Mouse (Mus musculus) lung, embryonic 16.5 days (tissue): ENCODE results near the gene Tbc1d2. TPM values are rescaled to one million over a fixed set of nuclear protein-coding genes. Genes with fewer than 3 reads are reported as not detected.
"Not testable (repeated sequence)": the region's sequence is repeated elsewhere in the genome, so short reads cannot be mapped to it uniquely, and the experiment has no call there.

Experiments used
- ATAC-seq: fragments of 200-750 bp; cut with Nextera tagmentation; 2 replicates; pipeline ENCODE4 v1.8.0; 2017; ENCODE audit warnings: low read depth, mild to moderate bottlenecking, moderate library complexity
- H3K27ac ChIP-seq: fragments of 300-500 bp; sonication (generic); 2 replicates; pipeline ENCODE4 v1.5.1; 2014; ENCODE audit warnings: mild to moderate bottlenecking, control low read depth, low read length
- H3K27me3 ChIP-seq: fragments of 300-500 bp; sonication (generic); 2 replicates; pipeline ENCODE4 v1.6.1; 2014; ENCODE audit warnings: low read depth, low read length, mixed read lengths; ENCODE audit not compliant: control insufficient read depth, insufficient read depth
- H3K36me3 ChIP-seq: fragments of 300-500 bp; sonication (generic); 2 replicates; pipeline ENCODE4 v1.6.1; 2014; ENCODE audit warnings: low read length; ENCODE audit not compliant: control insufficient read depth, insufficient read depth
- H3K4me1 ChIP-seq: fragments of 300-500 bp; sonication (generic); replicated peaks from 2 replicates; pipeline ENCODE4 v1.6.1; 2014; ENCODE audit warnings: low read length, mixed read lengths; ENCODE audit not compliant: control insufficient read depth, insufficient read depth
- H3K4me2 ChIP-seq: fragments of 300-500 bp; sonication (generic); 2 replicates; pipeline ENCODE4 v1.6.1; 2014; ENCODE audit warnings: low read depth, low read length, control low read depth
- H3K4me3 ChIP-seq: fragments of 300-500 bp; sonication (generic); 2 replicates; pipeline ENCODE4 v1.5.1; 2014; ENCODE audit warnings: mild to moderate bottlenecking, low read length, control low read depth
- H3K9ac ChIP-seq: fragments of 300-500 bp; sonication (generic); 2 replicates; pipeline ENCODE4 v1.6.1; 2014; ENCODE audit warnings: low read length, control low read depth
- H3K9me3 ChIP-seq: fragments of 300-500 bp; sonication (generic); 2 replicates; pipeline ENCODE4 v1.6.1; 2016; ENCODE audit warnings: low read length; ENCODE audit not compliant: control insufficient read depth
- WGBS: fragments of 180-500 bp; shearing (Covaris S2); extraction: QIAGEN DNeasy Blood & Tissue Kit; methylation state at CpG from one replicate; pipeline ENCODE4 v1.1.7; 2014; 5-methylcytosine and 5-hydroxymethylcytosine counted together
- polyA plus RNA-seq: library from polyadenylated mRNA; unstranded; fragments of >200 nt; fragmentation: Nextera tagmentation; extraction: Ambion mirVana; gene quantifications from 2 replicates; pipeline ENCODE4 v1.2.1, GENCODE M21; 2015

Gene Tbc1d2
- polyA plus RNA-seq, 1 experiment from 2014 or later = 4.2 TPM

DNA sequence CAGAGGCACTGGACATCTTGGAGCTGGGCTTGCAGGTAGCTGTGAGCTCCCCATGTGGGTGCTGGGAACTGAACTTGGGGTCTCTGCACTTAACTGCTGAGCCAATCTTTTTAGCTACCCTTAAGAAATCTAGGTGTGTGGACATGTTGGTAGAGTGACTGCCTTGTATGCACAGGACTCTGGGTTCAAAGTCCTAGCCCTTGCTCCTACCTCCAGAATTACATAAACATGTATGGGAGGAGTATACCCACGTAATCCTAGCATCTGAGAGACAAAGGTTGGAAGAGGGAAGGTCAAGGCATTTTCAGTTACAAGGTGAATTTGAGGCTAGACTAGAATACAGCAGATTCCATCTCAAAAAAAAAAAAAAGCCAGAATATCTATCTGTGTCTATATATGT lies 5.3 kb upstream of the Tbc1d2 start:
- no peak overlapping the region for H3K27ac ChIP-seq
- 50% methylated on average over 1 of the region's 1 CpGs for WGBS
- H3K9ac ChIP-seq = no peak overlapping the region
- ATAC-seq = no peak
- H3K4me3 ChIP-seq = no peak overlapping the region
- no peaks in the 10 kb centered on the region for H3K9me3 ChIP-seq
- no peaks in the 10 kb centered on the region for H3K36me3 ChIP-seq
- peaks cover 3% of the 10 kb centered on the region for H3K4me1 ChIP-seq
- H3K27me3 ChIP-seq = peaks cover 3% of the 10 kb centered on the region; the same call in 1 of the 2 replicates
- H3K4me2 ChIP-seq = no peak overlapping the region

DNA sequence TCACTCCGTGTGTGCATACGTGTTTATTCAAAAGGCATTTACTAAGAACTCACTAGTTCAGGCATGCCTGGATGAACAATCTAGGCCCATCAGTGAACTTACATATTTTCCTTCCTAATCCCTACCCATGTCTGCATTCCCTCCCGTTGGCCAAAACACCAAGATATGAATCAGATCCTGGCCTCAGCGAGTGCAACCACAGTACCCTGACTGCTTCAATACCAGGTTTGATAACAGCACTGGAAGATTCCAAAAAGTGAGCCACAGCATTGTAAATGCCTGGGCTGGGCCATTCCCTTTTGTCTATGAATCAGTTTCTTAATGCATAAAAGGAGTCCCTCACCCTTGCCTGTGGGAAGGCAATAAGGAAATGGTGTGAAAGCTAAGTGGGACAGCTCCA lies 848 bp downstream of the Tbc1d2 start:
- peaks cover 7% of the 10 kb centered on the region for H3K4me1 ChIP-seq
- H3K9me3 ChIP-seq = no peaks in the 10 kb centered on the region
- H3K9ac ChIP-seq = peak overlapping the region; percentile 83
- H3K27ac ChIP-seq = no peak overlapping the region
- 26% methylated on average over 4 of the region's 4 CpGs for WGBS
- H3K27me3 ChIP-seq = peaks cover 8% of the 10 kb centered on the region; the same call in 1 of the 2 replicates
- H3K4me2 ChIP-seq = peak overlapping the region; percentile 72
- ATAC-seq = no peak
- H3K4me3 ChIP-seq = peak overlapping the region; percentile 79
- no peaks in the 10 kb centered on the region for H3K36me3 ChIP-seq

DNA sequence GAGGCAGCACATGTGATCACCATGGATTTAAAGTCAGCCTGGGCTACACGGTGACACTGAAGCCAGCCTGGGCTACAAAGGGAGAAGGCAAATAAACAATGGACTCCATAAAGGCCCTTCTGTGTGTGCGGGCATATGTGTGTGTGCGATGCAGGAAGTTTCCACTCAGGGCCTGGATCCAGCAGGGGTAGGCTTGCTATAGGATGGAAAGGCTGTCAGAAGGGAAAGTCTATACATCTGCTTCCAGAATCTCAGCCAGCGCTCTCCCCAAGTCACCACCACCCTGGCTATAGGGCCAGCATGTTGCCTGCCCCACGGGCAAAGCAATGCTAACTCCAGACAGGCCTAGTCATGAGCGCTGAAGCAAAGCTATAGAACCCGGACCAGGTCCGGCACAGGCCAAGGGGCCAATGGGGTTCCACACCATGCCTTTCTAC lies 6.3 kb downstream of the Tbc1d2 start:
- WGBS = 83% methylated on average over 8 of the region's 8 CpGs
- no peak overlapping the region for H3K9ac ChIP-seq
- no peak overlapping the region for H3K4me2 ChIP-seq
- H3K36me3 ChIP-seq = no peaks in the 10 kb centered on the region
- ATAC-seq = peak; percentile 43
- H3K27me3 ChIP-seq = no peaks in the 10 kb centered on the region; the same call in 1 of the 2 replicates
- H3K4me3 ChIP-seq = no peak overlapping the region
- H3K27ac ChIP-seq = peak overlapping the region; percentile 83
- peaks cover 3% of the 10 kb centered on the region; the same call in 1 of the 2 replicates for H3K4me1 ChIP-seq
- no peaks in the 10 kb centered on the region for H3K9me3 ChIP-seq

- no peaks in the 10 kb centered on the region for H3K36me3 ChIP-seq
- no peak overlapping the region for H3K4me3 ChIP-seq
- 57% methylated on average over 8 of the region's 8 CpGs for WGBS
- peaks cover 3% of the 10 kb centered on the region; the same call in 1 of the 2 replicates for H3K4me1 ChIP-seq
- H3K27ac ChIP-seq = peak overlapping the region; percentile 83
- H3K27me3 ChIP-seq = no peaks in the 10 kb centered on the region
- ATAC-seq = peak; percentile 82
- H3K9ac ChIP-seq = no peak overlapping the region
- H3K4me2 ChIP-seq = no peak overlapping the region
- no peaks in the 10 kb centered on the region for H3K9me3 ChIP-seq
Observed at GRCm38 (mm10) chr4:46642924-46643675, 6.9 kb downstream of the Tbc1d2 start.

GRCm38 (mm10) chr4:46641283-46641682 lies 8.7 kb downstream of the Tbc1d2 start:
- no peak overlapping the region for H3K4me3 ChIP-seq
- no peaks in the 10 kb centered on the region for H3K9me3 ChIP-seq
- ATAC-seq = no peak
- H3K4me2 ChIP-seq = no peak overlapping the region
- no peak overlapping the region for H3K9ac ChIP-seq
- H3K27ac ChIP-seq = no peak overlapping the region
- WGBS = 57% methylated on average over 4 of the region's 4 CpGs
- H3K27me3 ChIP-seq = no peaks in the 10 kb centered on the region
- H3K4me1 ChIP-seq = peaks cover 3% of the 10 kb centered on the region; the same call in 1 of the 2 replicates
- H3K36me3 ChIP-seq = no peaks in the 10 kb centered on the region

- Histone ChIP-seq H3K4me2 (no peak overlapping the region), H3K27ac (peak overlapping the region; percentile 65), H3K4me1 (peaks cover 3% of the 10 kb centered on the region; the same call in 1 of the 2 replicates), H3K36me3 (no peaks in the 10 kb centered on the region), H3K9me3 (no peaks in the 10 kb centered on the region), H3K9ac (no peak overlapping the region), H3K4me3 (no peak overlapping the region), H3K27me3 (no peaks in the 10 kb centered on the region)
- 48% methylated on average over 8 of the region's 8 CpGs for WGBS
- ATAC-seq = peak; percentile 41
Observed at GRCm38 (mm10) chr4:46639866-46640265, 10.1 kb downstream of the Tbc1d2 start.

GRCm38 (mm10) chr4:46637250-46637649 lies 12.8 kb downstream of the Tbc1d2 start:
- not testable (repeated sequence) for H3K4me3 ChIP-seq, ATAC-seq, H3K27me3 ChIP-seq, H3K9me3 ChIP-seq, H3K9ac ChIP-seq, H3K36me3 ChIP-seq, H3K4me2 ChIP-seq, H3K27ac ChIP-seq, H3K4me1 ChIP-seq
- WGBS = 90% methylated on average over 10 of the region's 10 CpGs

DNA sequence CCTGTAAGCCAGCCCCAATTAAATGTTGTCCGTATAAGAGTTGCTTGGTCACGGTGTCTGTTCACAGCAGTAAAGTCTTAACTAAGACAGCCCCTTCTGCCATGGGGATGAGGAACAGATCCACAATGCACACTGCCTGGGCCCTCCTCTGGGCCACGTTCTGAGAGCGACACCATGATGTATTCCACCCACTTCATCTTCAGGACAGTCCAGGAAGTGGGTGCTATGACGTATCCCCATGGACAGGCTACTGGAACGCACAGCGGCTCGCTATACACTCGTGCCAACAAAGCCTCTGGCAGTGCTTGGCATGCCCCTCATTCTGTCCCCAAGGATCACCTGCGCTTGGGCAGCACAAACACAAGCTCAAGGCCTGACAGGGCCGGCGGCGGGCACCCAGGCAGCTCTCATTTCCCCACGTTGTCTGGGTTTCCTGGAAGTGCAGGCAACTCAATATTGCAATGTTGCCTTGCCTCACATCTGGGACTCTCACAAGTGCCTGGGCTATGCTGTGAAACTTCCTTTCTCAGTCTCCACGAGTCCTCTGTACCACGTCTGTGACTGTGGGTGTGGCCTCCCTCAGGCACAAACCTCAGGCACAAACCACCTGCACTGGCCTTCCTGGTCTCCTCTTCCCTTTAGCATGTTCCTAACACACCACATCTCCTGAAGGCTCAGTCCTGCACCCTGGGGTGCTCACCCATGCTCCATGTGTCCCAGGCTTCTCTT lies 14.1 kb downstream of the Tbc1d2 start:
- Histone ChIP-seq H3K9me3 (no peaks in the 10 kb centered on the region), H3K4me1 (no peaks in the 10 kb centered on the region), H3K4me2 (no peak overlapping the region), H3K9ac (no peak overlapping the region), H3K4me3 (no peak overlapping the region), H3K27ac (no peak overlapping the region), H3K36me3 (no peaks in the 10 kb centered on the region), H3K27me3 (no peaks in the 10 kb centered on the region)
- no peak for ATAC-seq
- 70% methylated on average over 16 of the region's 16 CpGs for WGBS

DNA sequence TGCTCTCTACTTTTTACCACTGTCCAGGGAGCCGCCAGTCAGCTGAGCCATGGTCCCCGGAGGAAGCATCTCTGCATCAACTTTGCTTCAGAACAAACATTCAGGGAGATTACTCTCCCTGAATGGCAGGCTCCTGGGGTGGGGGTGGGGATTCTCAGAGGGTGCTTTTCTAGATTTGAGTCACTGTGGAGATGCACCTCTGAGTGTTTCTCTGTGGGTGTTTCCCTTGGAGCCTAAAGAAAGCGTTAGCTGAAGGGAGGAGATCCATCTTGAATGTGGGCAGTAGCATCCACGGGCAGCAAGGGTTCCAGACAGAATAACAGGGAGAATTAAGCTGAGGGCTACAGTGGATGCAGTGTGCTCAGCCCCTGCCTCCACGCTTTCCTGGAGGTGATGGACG lies 15.1 kb downstream of the Tbc1d2 start:
- Histone ChIP-seq H3K27ac (no peak overlapping the region), H3K4me1 (no peaks in the 10 kb centered on the region), H3K9ac (no peak overlapping the region), H3K27me3 (no peaks in the 10 kb centered on the region), H3K4me3 (no peak overlapping the region), H3K4me2 (no peak overlapping the region), H3K36me3 (no peaks in the 10 kb centered on the region), H3K9me3 (no peaks in the 10 kb centered on the region)
- no peak for ATAC-seq
- 46% methylated on average over 6 of the region's 6 CpGs for WGBS
